Comparison of ENCODE assay signal across 22 mouse cellular contexts in the genomic region with DNA sequence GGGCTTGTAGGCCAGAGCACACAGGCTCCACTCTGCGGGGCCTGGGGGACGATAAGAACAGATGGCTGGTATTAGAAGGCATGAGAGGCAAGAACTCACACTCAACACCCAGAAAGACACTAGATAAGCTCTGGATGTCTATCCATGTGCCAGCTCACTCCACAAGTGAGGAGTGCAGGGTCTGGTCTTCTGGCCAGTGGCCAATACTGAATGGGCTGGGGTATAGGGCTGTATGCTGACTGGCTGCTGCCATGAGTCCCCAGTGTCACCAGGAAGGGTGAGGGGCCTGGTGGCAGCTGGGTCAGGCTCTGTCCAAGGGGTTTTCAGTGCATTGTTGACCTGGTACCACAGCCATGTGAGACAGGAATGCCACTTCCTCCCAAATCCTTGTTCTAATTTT. TPM values are rescaled to one million over a fixed set of nuclear protein-coding genes. Genes with fewer than 3 reads are reported as not detected.
A peak's percentile ranks its signal among the peaks of the same experiment; 100 is the strongest.
DNase-seq lines count a peak whose midpoint lies in the region; ATAC-seq and TF ChIP-seq lines count a peak whose summit lies in the region.
"Had no signal": no experiment of that assay in that cellular context is flagged by ENCODE, and none has a peak within 500 bp of the region (broad histone marks: within the 10 kb centered on the region; RNA-seq: fewer than 3 reads in every experiment).

No protein-coding gene starts in this region.

- peak; percentile 42; the same call in 1 of the 2 replicates for ATAC-seq in heart, embryonic 12.5 days (ENCODE audit: insufficient number of reproducible peaks, low FRiP score)
- peak; percentile 60 for ATAC-seq in heart, embryonic 15.5 days (replicated peaks; ENCODE audit: insufficient number of reproducible peaks, insufficient read depth, low FRiP score, low read depth)
- no peak for ATAC-seq in heart, embryonic 11.5 days (replicated peaks; ENCODE audit: insufficient number of reproducible peaks, low FRiP score, low TSS enrichment)
- ATAC-seq in hindbrain, postnatal 0 days, result peak; percentile 57
- ATAC-seq: forebrain, embryonic 14.5 days; forebrain, embryonic 16.5 days had no signal

- no peak overlapping the region for H3K9ac ChIP-seq in heart, embryonic 12.5 days
- H3K9ac ChIP-seq in heart, embryonic 15.5 days, result no peak overlapping the region
- H3K9ac ChIP-seq in heart, embryonic 11.5 days (ENCODE audit: low read depth, low read length), result no peak overlapping the region
- H3K9ac ChIP-seq in hindbrain, postnatal 0 days (replicated peaks; ENCODE audit: low read length), result no peak overlapping the region
- H3K9ac ChIP-seq: embryonic facial prominence, embryonic 13.5 days; embryonic facial prominence, embryonic 15.5 days; forebrain, embryonic 12.5 days had no signal

- no peak for TF ChIP-seq CTCF in hindbrain, postnatal 0 days (IDR thresholded peaks at IDR 0.05; ENCODE audit: low read depth)

- H3K36me3 ChIP-seq in heart, embryonic 12.5 days, result no peaks in the 10 kb centered on the region
- H3K36me3 ChIP-seq in heart, embryonic 15.5 days, result no peaks in the 10 kb centered on the region
- no peaks in the 10 kb centered on the region for H3K36me3 ChIP-seq in heart, embryonic 11.5 days (ENCODE audit: control insufficient read depth, insufficient read depth, low read length)
- H3K36me3 ChIP-seq in hindbrain, postnatal 0 days (ENCODE audit: insufficient read depth, low read length), result no peaks in the 10 kb centered on the region
- no peaks in the 10 kb centered on the region for H3K36me3 ChIP-seq in hindbrain, embryonic 10.5 days
- H3K36me3 ChIP-seq: embryonic facial prominence, embryonic 13.5 days; embryonic facial prominence, embryonic 15.5 days; forebrain, embryonic 10.5 days; forebrain, embryonic 12.5 days had no signal

- no peaks in the 10 kb centered on the region for H3K9me3 ChIP-seq in heart, embryonic 12.5 days (replicated peaks)
- H3K9me3 ChIP-seq in heart, embryonic 15.5 days (replicated peaks), result no peaks in the 10 kb centered on the region
- H3K9me3 ChIP-seq in heart, embryonic 11.5 days (replicated peaks; ENCODE audit: control insufficient read depth, low read length), result no peaks in the 10 kb centered on the region
- no peaks in the 10 kb centered on the region for H3K9me3 ChIP-seq in hindbrain, postnatal 0 days (ENCODE audit: low read length)
- no peaks in the 10 kb centered on the region for H3K9me3 ChIP-seq in hindbrain, embryonic 10.5 days
- H3K9me3 ChIP-seq: embryonic facial prominence, embryonic 13.5 days; embryonic facial prominence, embryonic 15.5 days; forebrain, embryonic 10.5 days; forebrain, embryonic 12.5 days had no signal

- 39% methylated on average over 2 of the region's 2 CpGs for WGBS in heart, embryonic 12.5 days
- WGBS in heart, embryonic 15.5 days, result 30% methylated on average over 2 of the region's 2 CpGs
- 54% methylated on average over 2 of the region's 2 CpGs for WGBS in heart, embryonic 11.5 days (ENCODE audit: insufficient replicate concordance)
- 76% methylated on average over 2 of the region's 2 CpGs for WGBS in hindbrain, postnatal 0 days
- WGBS in hindbrain, embryonic 10.5 days, result 85% methylated on average over 2 of the region's 2 CpGs

- H3K4me2 ChIP-seq in heart, embryonic 12.5 days, result no peak overlapping the region
- H3K4me2 ChIP-seq in heart, embryonic 15.5 days, result no peak overlapping the region
- H3K4me2 ChIP-seq in heart, embryonic 11.5 days, result no peak overlapping the region
- no peak overlapping the region for H3K4me2 ChIP-seq in hindbrain, postnatal 0 days (ENCODE audit: low read depth, low read length)
- H3K4me2 ChIP-seq: embryonic facial prominence, embryonic 13.5 days; embryonic facial prominence, embryonic 15.5 days; forebrain, embryonic 12.5 days had no signal

- no peak overlapping the region for H3K27ac ChIP-seq in heart, embryonic 12.5 days (ENCODE audit: poor library complexity, severe bottlenecking)
- no peak overlapping the region for H3K27ac ChIP-seq in heart, embryonic 15.5 days
- H3K27ac ChIP-seq in heart, embryonic 11.5 days (ENCODE audit: low read depth, low read length), result no peak overlapping the region
- H3K27ac ChIP-seq in hindbrain, postnatal 0 days, result no peak overlapping the region
- H3K27ac ChIP-seq in hindbrain, embryonic 10.5 days, result no peak overlapping the region
- H3K27ac ChIP-seq: embryonic facial prominence, embryonic 13.5 days; embryonic facial prominence, embryonic 15.5 days; forebrain, embryonic 10.5 days; forebrain, embryonic 12.5 days had no signal

- no peak overlapping the region for H3K4me3 ChIP-seq in heart, embryonic 12.5 days
- H3K4me3 ChIP-seq in heart, embryonic 15.5 days, result no peak overlapping the region
- H3K4me3 ChIP-seq in heart, embryonic 11.5 days (ENCODE audit: low read depth, low read length), result no peak overlapping the region
- no peak overlapping the region for H3K4me3 ChIP-seq in hindbrain, postnatal 0 days (ENCODE audit: low read length)
- no peak overlapping the region for H3K4me3 ChIP-seq in hindbrain, embryonic 10.5 days
- H3K4me3 ChIP-seq: embryonic facial prominence, embryonic 13.5 days; embryonic facial prominence, embryonic 15.5 days; erythroblast, embryonic 14.5 days; forebrain, embryonic 10.5 days; forebrain, embryonic 12.5 days had no signal

- intact Hi-C loops in heart, postnatal 25 days (cut with DNase I), result no loop called here

- DNase-seq in heart, postnatal 25 days (ENCODE audit: low spot score), result no peak
- DNase-seq in hindbrain, postnatal 0 days (ENCODE audit: low spot score), result no peak
- DNase-seq in hindbrain, embryonic 10.5 days (ENCODE audit: low spot score), result no peak
- DNase-seq: adrenal gland, adult 2 months; adrenal gland, postnatal 10 days; adrenal gland, postnatal 25 days; cerebellum, adult 11 months; cerebellum, adult 18-20 months; cerebellum, adult 8-10 months; cerebellum, adult 9-11 months; cerebellum, postnatal 36 days; embryo, embryonic 11 days had no signal

- peaks cover 9% of the 10 kb centered on the region for H3K27me3 ChIP-seq in heart, embryonic 12.5 days (replicated peaks)
- H3K27me3 ChIP-seq in heart, embryonic 15.5 days, result no peaks in the 10 kb centered on the region
- H3K27me3 ChIP-seq in heart, embryonic 11.5 days (ENCODE audit: control insufficient read depth, insufficient read depth, low read length), result no peaks in the 10 kb centered on the region
- H3K27me3 ChIP-seq in hindbrain, postnatal 0 days (ENCODE audit: insufficient read depth, low read length), result no peaks in the 10 kb centered on the region
- peaks cover 13% of the 10 kb centered on the region; the same call in 1 of the 2 replicates for H3K27me3 ChIP-seq in hindbrain, embryonic 10.5 days (ENCODE audit: insufficient read depth, poor library complexity, severe bottlenecking)
- H3K27me3 ChIP-seq: embryonic facial prominence, embryonic 13.5 days; embryonic facial prominence, embryonic 15.5 days; forebrain, embryonic 12.5 days had no signal

- peaks cover 41% of the 10 kb centered on the region for H3K4me1 ChIP-seq in heart, embryonic 12.5 days (replicated peaks)
- H3K4me1 ChIP-seq in heart, embryonic 15.5 days (replicated peaks), result peaks cover 15% of the 10 kb centered on the region
- peaks cover 32% of the 10 kb centered on the region for H3K4me1 ChIP-seq in heart, embryonic 11.5 days (ENCODE audit: control insufficient read depth, insufficient read depth, low read length)
- no peaks in the 10 kb centered on the region for H3K4me1 ChIP-seq in hindbrain, postnatal 0 days (ENCODE audit: insufficient read depth, low read length)
- peaks cover 39% of the 10 kb centered on the region for H3K4me1 ChIP-seq in hindbrain, embryonic 10.5 days (replicated peaks)
- H3K4me1 ChIP-seq: embryonic facial prominence, embryonic 13.5 days; embryonic facial prominence, embryonic 15.5 days had no signal

RNA-seq across cellular contexts. Expression of a gene that starts 22.3 kb away (rescaled TPM):
- 13.4 and 17.3 TPM in 2 replicates for polyA plus RNA-seq in heart, embryonic 12.5 days (2016; fragmentation: Nextera tagmentation; extraction: Ambion mirVana)
- total RNA-seq in heart, postnatal 25 days (2021), result 10 to 100 TPM; 21.2 to 28.7 TPM
- 10.0 and 13.4 TPM in 2 replicates for polyA plus RNA-seq in heart, embryonic 15.5 days (2015; fragmentation: Nextera tagmentation; extraction: Ambion mirVana)
- polyA plus RNA-seq in heart, embryonic 11.5 days (2014; fragmentation: Nextera tagmentation; extraction: Ambion mirVana), result 8.9 and 9.9 TPM in 2 replicates
- total RNA-seq in hindbrain, postnatal 0 days (2014; rRNA removed), result 135 and 145 TPM in 2 replicates
- polyA plus RNA-seq in hindbrain, postnatal 0 days (2015; fragmentation: Nextera tagmentation; extraction: Ambion mirVana), result 25.3 and 30.6 TPM in 2 replicates
- 29.1 and 35.5 TPM in 2 replicates for polyA plus RNA-seq in hindbrain, embryonic 10.5 days (2016; fragmentation: Nextera tagmentation; extraction: Ambion mirVana)
